Mouse (Mus musculus) limb, embryonic 14.5 days (tissue): Measurements from ENCODE around the gene Rtn3. TPM values are rescaled to one million over a fixed set of nuclear protein-coding genes. Genes with fewer than 3 reads are reported as not detected.

ENCODE experiments used
- ATAC-seq: fragments of 200-750 bp; cut with Nextera tagmentation; 2 replicates; pipeline ENCODE4 v1.8.0; 2017; ENCODE audit warnings: low read depth, moderate number of reproducible peaks, moderate TSS enrichment; ENCODE audit not compliant: low FRiP score
- DNase-seq: peaks from one replicate; pipeline ENCODE4 v3.0.0-alpha.2; 2015; ENCODE audit warnings: low spot score
- H3K27ac ChIP-seq: fragments of 300-500 bp; sonication (generic); replicated peaks from 2 replicates; pipeline ENCODE4 v1.5.1; 2014; ENCODE audit warnings: low read depth, mild to moderate bottlenecking, low read length, moderate library complexity, mixed read lengths
- H3K27me3 ChIP-seq: fragments of 300-500 bp; sonication (generic); 2 replicates; pipeline ENCODE4 v1.6.1; 2014; ENCODE audit warnings: low read length, mixed read lengths; ENCODE audit not compliant: control insufficient read depth, insufficient read depth
- H3K36me3 ChIP-seq: fragments of 300-500 bp; sonication (generic); 2 replicates; pipeline ENCODE4 v1.6.1; 2014; ENCODE audit warnings: mild to moderate bottlenecking, low read length, moderate library complexity, mixed read lengths; ENCODE audit not compliant: control insufficient read depth, insufficient read depth
- H3K4me1 ChIP-seq: fragments of 300-500 bp; sonication (generic); 2 replicates; pipeline ENCODE4 v1.6.1; 2014; ENCODE audit warnings: antibody characterized with exemption, low read length, mixed read lengths; ENCODE audit not compliant: control insufficient read depth, insufficient read depth
- H3K4me2 ChIP-seq: fragments of 300-500 bp; sonication (generic); replicated peaks from 2 replicates; pipeline ENCODE4 v1.6.1; 2014; ENCODE audit warnings: low read depth, mild to moderate bottlenecking, low read length, moderate library complexity; ENCODE audit not compliant: severe bottlenecking
- H3K4me3 ChIP-seq: fragments of 300-500 bp; sonication (generic); replicated peaks from 2 replicates; pipeline ENCODE4 v1.5.1; 2014; ENCODE audit warnings: low read length
- H3K9ac ChIP-seq: fragments of 300-500 bp; sonication (generic); 2 replicates; pipeline ENCODE4 v1.6.1; 2014; ENCODE audit warnings: mild to moderate bottlenecking, low read depth, low read length, moderate library complexity; ENCODE audit not compliant: severe bottlenecking
- H3K9me3 ChIP-seq: fragments of 300-500 bp; sonication (generic); 2 replicates; pipeline ENCODE4 v1.6.1; 2016; ENCODE audit warnings: low read length; ENCODE audit not compliant: control insufficient read depth
- POLR2A ChIP-seq: fragments of 200-500 bp; IDR thresholded peaks from 2 replicates; pipeline ENCODE4 v1.8.0; 2012; ENCODE audit warnings: inconsistent platforms, mild to moderate bottlenecking, moderate library complexity, borderline replicate concordance; ENCODE audit not compliant: insufficient read depth, insufficient read length; ENCODE audit errors: extremely low read depth
- WGBS: fragments of 180-500 bp; shearing (Covaris S2); extraction: QIAGEN DNeasy Blood & Tissue Kit; methylation state at CpG from one replicate; pipeline ENCODE4 v1.1.7; 2014; 5-methylcytosine and 5-hydroxymethylcytosine counted together
- polyA plus RNA-seq, 2 experiments: library from polyadenylated mRNA; depleted of rRNA in 1 of 2; stranded (reverse) in 1 of 2; unstranded in 1 of 2; fragments of >200 nt; fragmentation: Nextera tagmentation in 1 of 2; extraction: Ambion mirVana in 1 of 2; gene quantifications; 2 replicates each; pipeline versions ENCODE4 v1.2.1 to v1.2.3; 2012 to 2014

Gene Rtn3
- polyA plus RNA-seq, 2 experiments = 107 to 112 TPM

DNA sequence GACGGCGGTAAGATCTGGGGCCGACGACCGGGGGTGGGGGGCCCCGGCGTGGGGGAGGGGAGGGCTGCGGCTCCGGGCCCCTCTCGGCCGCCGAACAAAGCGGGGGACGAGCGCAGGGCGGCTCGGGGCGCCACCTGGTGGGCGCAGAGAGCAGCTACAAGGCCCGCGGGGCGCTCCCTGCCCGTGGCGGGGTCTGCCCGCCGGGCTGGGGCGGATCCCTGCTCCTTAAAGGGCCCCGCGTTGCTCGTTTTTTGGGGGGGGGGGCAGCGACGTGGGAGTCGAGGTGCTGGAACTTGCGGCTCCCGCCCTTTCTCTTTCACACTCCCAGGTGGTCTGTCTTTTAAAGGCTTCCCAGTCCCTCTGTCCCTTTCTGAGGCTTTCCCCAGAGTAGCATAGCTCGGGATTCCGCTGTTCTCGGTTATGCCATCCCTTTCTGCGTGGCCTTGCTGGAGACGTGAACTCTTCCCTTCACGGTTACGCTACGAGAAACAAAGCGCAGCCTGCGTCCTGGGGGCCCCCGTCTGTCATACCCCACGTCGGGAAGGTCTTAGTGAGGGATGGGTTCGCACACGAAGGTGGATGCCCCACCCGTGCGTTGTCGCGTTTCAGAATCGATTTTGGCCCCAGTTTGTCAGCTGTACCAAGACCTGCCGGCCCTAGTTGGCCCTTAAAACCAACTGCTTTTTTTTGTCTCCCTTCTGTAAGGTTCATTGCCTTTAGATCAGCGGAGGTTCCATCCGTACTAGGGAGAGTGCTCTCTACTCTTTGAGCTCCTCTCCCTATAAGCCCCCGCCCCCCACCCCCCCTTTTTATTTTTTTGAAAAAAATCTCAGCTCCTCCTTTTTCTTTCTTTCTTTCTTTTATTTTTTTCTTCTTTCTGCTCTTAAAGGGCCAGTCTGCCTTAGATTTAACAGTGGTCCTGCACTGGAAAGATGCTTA, 64.9 kb downstream of the Rtn3 start:
- no peak for TF ChIP-seq POLR2A
- H3K36me3 ChIP-seq = peaks cover 33% of the 10 kb centered on the region
- DNase-seq = peak; percentile 87
- H3K4me1 ChIP-seq = peaks cover 53% of the 10 kb centered on the region
- peak overlapping the region; percentile 65 for H3K4me2 ChIP-seq
- under 1% methylated on average over 28 of the region's 59 CpGs for WGBS
- H3K4me3 ChIP-seq = peak overlapping the region; percentile 86
- H3K27me3 ChIP-seq = no peaks in the 10 kb centered on the region
- no peaks in the 10 kb centered on the region for H3K9me3 ChIP-seq
- peak overlapping the region; percentile 98 for H3K9ac ChIP-seq
- peak overlapping the region; percentile 97 for H3K27ac ChIP-seq
- ATAC-seq = peak; percentile 82

DNA sequence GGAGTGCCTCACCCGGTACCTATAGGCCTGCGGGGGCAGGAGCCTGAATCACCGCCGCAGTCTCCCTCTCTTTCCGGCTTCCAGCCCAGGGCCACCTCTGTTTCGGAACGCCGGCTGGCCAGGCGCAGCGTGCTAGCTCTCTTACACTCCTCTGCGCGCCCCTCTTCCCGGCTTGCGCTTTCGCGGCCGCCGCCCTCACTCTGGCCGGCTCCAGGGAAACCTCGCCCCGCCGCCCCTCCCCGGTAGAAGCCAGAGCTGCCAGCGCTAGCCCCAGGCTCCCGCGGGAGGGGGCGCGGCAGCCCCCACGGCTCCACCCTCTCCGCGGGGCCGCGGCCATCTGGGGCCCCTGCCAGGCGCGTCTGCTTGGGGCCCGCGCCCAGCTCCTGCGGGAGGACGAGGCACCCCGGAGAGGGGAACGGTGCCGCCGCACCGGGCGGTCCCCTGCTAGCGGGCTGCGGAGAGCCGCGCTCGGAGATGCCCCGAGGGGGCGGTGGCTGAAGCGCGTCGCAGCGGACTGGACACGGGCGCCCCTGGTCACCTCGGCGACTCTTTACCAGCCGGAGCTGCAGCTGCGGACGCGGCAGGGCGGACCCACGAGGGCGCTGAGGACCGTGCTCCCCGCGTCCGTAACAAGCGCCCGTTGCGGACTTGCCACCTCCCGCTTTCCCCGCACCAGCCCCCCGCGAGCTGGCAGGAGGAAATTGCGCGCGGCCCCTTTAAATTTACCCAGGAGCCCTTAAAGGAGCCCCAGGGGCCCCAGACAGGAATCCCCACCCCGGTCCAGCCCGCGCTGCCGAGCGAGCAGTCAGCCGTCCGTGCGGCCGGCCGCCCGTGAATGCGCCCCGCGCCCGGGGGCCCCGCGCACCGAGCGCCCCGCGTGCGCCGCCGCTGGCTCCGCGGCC, 66.0 kb downstream of the Rtn3 start, which contains the start of gene 2700081O15Rik:
2700081O15Rik (plus strand) TSS at position 792 of the 902 bp plus-strand sequence.
- H3K9ac ChIP-seq = peak within 1 kb of the TSS; percentile 98
- H3K4me1 ChIP-seq = peaks cover 43% of the 10 kb centered on the region
- peak within 1 kb of the TSS; percentile 65 for H3K4me2 ChIP-seq
- 0 out of 2 replicates have a peak, but pooled peaks have one; percentile 50 for TF ChIP-seq POLR2A
- ATAC-seq = peak; percentile 68
- H3K27ac ChIP-seq = peak within 1 kb of the TSS; percentile 97
- 0% methylated on average over 38 of the region's 107 CpGs for WGBS
- peaks cover 22% of the 10 kb centered on the region for H3K36me3 ChIP-seq
- no peaks in the 10 kb centered on the region for H3K27me3 ChIP-seq
- peak; percentile 89 for DNase-seq
- no peaks in the 10 kb centered on the region for H3K9me3 ChIP-seq
- peak within 1 kb of the TSS; percentile 86 for H3K4me3 ChIP-seq

DNA sequence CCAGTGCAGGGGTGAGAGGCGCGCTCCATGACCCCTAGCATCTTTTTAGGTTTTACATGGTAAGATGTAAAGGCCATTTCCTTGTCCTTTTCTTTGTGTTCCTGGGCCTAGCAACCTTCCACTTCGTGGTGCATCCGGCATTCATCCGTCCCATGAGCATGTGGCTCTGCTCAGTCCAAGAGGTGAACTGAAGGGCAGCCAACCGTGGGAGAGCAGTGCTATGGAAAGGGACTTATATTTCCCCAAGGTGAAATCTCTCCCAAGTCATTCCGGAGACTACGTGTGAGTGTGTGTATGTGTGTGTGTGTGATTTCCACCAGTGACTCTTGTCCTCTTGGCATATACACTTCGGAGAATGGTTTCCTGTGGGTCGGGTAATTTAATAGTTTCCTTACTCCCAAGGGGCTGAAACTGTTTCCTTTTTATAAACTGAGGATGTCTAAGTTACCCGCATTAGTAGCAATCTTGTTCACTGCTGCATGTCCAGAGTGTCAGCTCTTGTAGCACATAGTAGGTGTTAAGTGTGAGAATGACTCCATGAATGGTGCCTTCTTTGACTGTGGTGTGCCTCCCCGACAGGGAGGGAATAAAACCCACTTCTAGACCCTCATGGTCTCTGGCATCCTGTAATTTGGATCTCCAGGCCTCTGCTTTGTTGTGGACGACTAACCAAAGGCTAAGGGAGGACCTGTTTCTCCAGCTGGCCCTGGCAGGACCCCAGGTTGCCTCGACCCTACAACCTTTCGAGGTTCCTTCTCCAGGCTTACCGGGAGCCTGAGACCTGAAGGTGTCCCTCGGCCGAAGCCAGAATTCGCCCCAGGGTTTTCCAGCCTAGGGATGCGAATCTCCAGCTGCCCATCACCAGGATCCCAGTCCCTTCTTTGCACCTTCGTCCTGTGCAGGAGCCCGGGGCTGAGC, 66.9 kb downstream of the Rtn3 start:
- Histone ChIP-seq H3K4me3 (peak overlapping the region; percentile 86), H3K36me3 (peaks cover 12% of the 10 kb centered on the region), H3K9ac (peak overlapping the region; percentile 98), H3K27me3 (no peaks in the 10 kb centered on the region), H3K9me3 (no peaks in the 10 kb centered on the region), H3K4me1 (peaks cover 33% of the 10 kb centered on the region), H3K4me2 (peak overlapping the region; percentile 65), H3K27ac (peak overlapping the region; percentile 97)
- 24% methylated on average over 22 of the region's 22 CpGs for WGBS
- DNase-seq (no peak), ATAC-seq (no peak)
- no peak for TF ChIP-seq POLR2A

DNA sequence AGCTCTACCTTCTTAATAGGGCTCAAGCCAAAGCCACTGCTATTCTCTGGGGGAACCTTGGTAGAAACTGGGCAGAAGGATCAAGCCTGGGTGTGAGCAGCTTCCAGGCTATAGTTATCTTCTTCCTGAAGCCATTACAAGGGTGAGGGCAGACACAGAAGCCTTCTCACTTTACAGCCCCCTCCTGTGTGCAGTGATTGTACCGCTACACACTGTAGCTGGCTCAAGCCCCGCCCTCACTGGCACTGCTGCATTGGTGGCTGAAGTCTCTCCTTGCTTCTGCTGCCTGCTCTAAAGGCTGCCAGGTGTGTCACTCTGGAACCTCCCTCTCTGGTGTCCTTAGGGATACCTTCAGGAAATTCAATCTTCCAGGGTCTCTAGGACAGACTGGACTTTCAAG, 70.7 kb downstream of the Rtn3 start:
- no peak for TF ChIP-seq POLR2A
- H3K27ac ChIP-seq = no peak overlapping the region
- peaks cover 8% of the 10 kb centered on the region for H3K4me1 ChIP-seq
- no peak overlapping the region for H3K9ac ChIP-seq
- ATAC-seq = no peak
- H3K4me2 ChIP-seq = no peak overlapping the region
- no peaks in the 10 kb centered on the region for H3K27me3 ChIP-seq
- H3K36me3 ChIP-seq = no peaks in the 10 kb centered on the region
- 54% methylated on average over 2 of the region's 2 CpGs for WGBS
- no peaks in the 10 kb centered on the region for H3K9me3 ChIP-seq
- H3K4me3 ChIP-seq = no peak overlapping the region
- no peak for DNase-seq
